Mouse (Mus musculus) thymus, adult 2 months (tissue): ENCODE results near the gene Fndc5.

Experiments used
- CTCF ChIP-seq: fragments of 200-500 bp; IDR thresholded peaks from 2 replicates; pipeline ENCODE4 v1.5.1; 2012; ENCODE audit warnings: mild to moderate bottlenecking, control low read depth, low read length, moderate library complexity, borderline replicate concordance; ENCODE audit not compliant: control insufficient read depth, poor library complexity, insufficient read depth; ENCODE audit errors: extremely low read depth
- POLR2A ChIP-seq: fragments of 200-500 bp; IDR thresholded peaks from 2 replicates; pipeline ENCODE4 v1.6.1; 2012; ENCODE audit warnings: mild to moderate bottlenecking, low read length, control low read depth, moderate library complexity; ENCODE audit not compliant: control insufficient read depth, poor library complexity, insufficient read depth; ENCODE audit errors: extremely low read depth

- TF ChIP-seq POLR2A (no peak), CTCF (no peak)
Measured at GRCm38 (mm10) chr4:129191691-129192090, 54.9 kb downstream of the Fndc5 start.
